Mouse (Mus musculus) frontal cortex, postnatal 14 days (tissue): ENCODE data around the gene Bcs1l.

Experiments used
- DNase-seq, 2 experiments: peaks; one replicate each; pipeline ENCODE4 v3.0.0; 2022; ENCODE audit warnings: low spot score in 2 of 2

The Bcs1l gene

GRCm38 (mm10) chr1:74587773-74588445 lies at the start of gene Bcs1l, which contains the start of gene Zfp142:
TSS of gene Bcs1l (plus strand) at chr1:74588289.
TSS of gene Zfp142 (minus strand) at chr1:74588246.
- peak; percentile 96 to 98 for DNase-seq

- no peak for DNase-seq
Observed at GRCm38 (mm10) chr1:74538650-74539049, 49.4 kb upstream of the Bcs1l start.

DNA sequence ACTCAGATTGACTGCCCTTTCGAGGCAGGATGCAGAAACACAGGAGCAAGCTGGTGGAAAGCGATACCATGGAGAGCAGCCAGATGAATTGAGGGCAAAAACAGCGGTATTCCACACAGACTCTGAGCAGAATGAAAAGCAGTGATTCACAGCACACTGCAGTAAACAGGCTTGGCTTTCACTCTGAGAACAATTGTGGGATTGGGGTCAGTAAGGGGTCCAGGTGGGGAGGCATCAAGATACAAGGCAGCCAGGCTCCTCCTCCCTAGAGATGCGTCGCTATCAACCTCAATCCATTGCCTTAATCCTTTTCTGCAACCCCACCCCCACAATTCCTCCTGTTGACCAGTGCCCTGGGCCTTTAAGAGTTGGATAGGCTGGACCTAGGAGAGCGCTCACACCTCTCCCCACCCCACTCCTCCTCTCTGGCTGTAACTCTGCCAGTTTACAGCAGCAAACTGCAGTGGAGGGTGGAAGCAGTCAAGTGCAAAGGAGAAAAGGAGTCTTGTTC lies 45.6 kb upstream of the Bcs1l start, which contains the start of gene Plcd4:
Gene Plcd4 (plus strand): TSS at position 438 of the 511 bp plus-strand sequence.
- peak in 1 of 2 experiments; percentile 14 for DNase-seq

DNA sequence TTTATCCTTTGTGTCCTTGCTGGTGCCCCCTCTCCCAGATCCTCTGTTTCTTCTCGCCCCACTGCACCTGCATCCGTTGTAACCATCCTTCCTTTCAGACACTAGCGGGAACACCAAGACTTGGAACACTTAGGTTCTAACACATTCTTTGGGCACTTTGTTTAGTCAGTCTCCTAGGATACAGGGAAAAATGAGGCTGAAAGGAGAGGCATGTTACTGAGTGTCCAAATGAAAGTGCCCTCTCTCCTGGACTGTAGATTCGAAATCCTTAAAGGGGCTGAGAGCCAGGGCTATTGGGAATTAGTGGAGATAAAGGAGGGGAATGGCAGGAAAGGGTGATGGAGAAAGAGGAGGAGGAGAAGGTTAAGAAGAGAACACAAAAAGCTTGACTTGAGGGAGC lies 43.9 kb upstream of the Bcs1l start, which contains the start of gene Usp37:
Gene Usp37 (minus strand): TSS at position 101 of the 400 bp plus-strand sequence.
- no peak for DNase-seq

GRCm38 (mm10) chr1:74559061-74559460 lies 29.0 kb upstream of the Bcs1l start:
- DNase-seq, result no peak

- no peak for DNase-seq
Observed at GRCm38 (mm10) chr1:74565834-74566233, 22.3 kb upstream of the Bcs1l start.

- no peak for DNase-seq
Observed at GRCm38 (mm10) chr1:74569739-74570719, 18.1 kb upstream of the Bcs1l start.

GRCm38 (mm10) chr1:74582621-74583020 lies 5.5 kb upstream of the Bcs1l start:
- DNase-seq, result no peak

DNA sequence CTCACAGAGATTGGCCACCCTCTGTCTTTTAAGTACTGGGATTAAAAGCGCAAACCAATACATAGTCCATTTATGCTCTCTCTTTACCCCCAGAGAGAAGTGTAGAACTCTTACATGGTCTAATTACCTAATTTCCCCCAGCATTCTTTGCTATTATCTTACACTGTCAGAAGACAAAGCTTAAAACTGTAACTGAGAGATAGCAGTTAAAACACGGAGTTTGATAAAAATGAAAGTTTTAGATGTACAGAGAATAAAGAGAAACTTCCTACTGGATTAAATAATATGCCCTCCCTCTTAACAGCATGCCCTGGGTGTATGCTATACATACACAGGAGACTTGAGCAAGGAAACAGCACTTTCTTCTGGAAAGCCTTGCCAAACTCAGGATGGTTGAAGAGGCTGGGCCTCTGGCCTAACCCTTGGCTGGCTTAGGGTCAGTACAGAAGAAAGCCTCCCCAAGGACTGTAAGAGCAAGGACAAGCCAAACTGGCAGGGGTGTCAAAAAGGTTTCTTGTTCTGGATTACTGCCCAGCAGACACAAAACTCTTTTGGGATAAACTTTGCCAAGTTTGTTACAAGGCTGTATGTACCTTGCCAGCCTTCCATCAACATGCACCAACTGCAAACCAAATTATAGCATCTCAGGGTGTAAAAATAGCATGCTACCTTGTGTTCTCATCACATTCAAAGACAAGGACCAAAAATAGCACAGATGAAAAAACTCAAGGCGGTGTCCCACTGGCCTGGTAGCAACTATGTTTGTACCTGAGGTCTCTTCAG lies 3.3 kb upstream of the Bcs1l start:
- DNase-seq, result no peak

GRCm38 (mm10) chr1:74587233-74587772 lies 786 bp upstream of the Bcs1l start:
- no peak for DNase-seq

DNA sequence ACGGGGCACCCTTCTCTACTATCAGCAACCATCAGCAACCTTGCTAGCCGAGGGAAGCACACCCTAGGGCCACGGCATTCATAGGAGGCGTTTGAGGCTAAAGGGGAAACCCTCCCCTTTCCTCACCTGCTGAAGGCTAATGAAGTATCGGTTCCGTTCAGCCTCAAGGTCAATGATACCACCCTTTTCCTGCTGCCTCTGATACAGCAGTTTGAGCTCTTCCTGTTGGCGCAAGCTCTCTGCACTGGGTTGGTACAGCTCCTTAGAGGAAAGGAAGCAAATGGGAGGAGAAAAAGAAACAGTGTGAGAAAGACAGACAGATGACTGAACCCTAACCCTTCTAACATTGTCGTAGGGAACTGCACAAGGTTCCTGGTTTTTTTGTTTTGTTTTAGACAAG lies 6.3 kb downstream of the Bcs1l start:
- DNase-seq, result no peak

GRCm38 (mm10) chr1:74600501-74601266 lies 12.6 kb downstream of the Bcs1l start:
- no peak for DNase-seq

DNA sequence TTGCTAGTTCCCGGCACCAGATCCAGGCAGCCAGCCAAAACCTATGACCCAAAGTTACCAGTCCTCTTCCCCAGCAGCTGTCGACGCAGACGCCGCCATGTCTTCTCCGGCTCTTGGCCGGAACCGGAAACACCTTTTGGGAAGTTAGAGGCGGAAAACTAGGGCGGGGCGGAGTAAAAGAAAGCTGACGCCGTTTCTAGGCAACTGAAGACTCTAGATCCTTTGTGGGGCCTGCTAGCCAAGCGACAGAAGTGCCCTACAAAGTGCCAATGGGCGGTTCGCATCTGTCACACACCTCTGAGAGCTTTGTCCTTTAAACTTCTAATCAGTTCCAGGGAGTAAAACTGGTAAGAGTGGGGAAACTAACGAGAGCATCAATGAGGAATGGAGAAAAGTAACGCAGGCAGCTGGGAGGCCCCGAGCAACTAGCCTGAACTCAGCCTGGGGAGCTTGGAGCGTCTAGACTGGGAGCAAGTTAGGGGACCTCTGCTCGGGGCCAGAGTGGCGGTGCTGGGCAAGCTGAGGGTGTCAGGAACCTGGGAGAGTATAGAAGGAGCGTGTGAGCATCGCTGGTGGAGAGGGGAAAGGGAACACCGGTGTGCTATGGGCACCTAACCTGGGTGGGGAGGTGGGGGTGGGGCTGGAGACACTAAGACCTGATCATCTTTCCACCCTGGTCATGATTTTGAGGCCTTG lies 13.3 kb downstream of the Bcs1l start, which contains the start of the genes Rnf25 and Stk36:
Gene Rnf25 (minus strand): TSS at position 131 of the 696 bp plus-strand sequence.
Gene Stk36 (plus strand): TSS at position 179 of the 696 bp plus-strand sequence.
- peak; percentile 78 to 80 for DNase-seq

DNA sequence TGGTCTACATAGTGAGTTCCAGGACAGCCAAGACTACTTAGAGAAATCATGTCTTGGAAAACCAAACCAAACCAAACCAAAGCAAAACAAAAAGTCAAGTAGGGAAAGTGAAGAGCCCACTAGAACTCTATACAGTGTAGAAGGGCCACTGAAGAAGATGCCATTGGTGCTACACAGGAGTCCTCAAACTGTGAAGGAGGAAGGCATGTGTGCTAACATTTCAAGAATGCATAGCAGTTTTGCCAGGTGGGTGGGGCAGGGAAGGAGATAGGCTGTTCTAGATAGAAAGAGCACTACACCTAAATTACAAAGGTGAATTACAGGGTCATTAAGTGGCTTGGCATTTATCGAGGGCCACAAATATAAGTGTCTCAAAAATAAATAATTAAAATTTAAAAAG lies 36.1 kb downstream of the Bcs1l start:
- no peak for DNase-seq

- DNase-seq, result no peak
Observed at GRCm38 (mm10) chr1:74626076-74626475, 38.0 kb downstream of the Bcs1l start.

GRCm38 (mm10) chr1:74628001-74628400 lies 39.9 kb downstream of the Bcs1l start:
- DNase-seq, result no peak

GRCm38 (mm10) chr1:74632734-74633133 lies 44.6 kb downstream of the Bcs1l start:
- DNase-seq, result no peak
